Mouse (Mus musculus) neural tube, embryonic 10.5 days (tissue): ENCODE data around the gene Zdhhc20.

ENCODE experiments used
- DNase-seq: peaks from one replicate; pipeline ENCODE4 v3.0.0-alpha.2; 2017; ENCODE audit warnings: low spot score; ENCODE audit errors: extremely low spot score

The Zdhhc20 gene

GRCm38 (mm10) chr14:57827284-57827683 is 62.8 kb downstream of the Zdhhc20 start:
- no peak for DNase-seq

- DNase-seq, result peak; percentile 97
These were observed 64.0 kb downstream of the Zdhhc20 start, which contains the start of the genes Ska3 and Mrpl57 for GRCm38 (mm10) chr14:57825788-57826751. Gene Ska3, minus strand, starts transcription at chr14:57826185. Gene Mrpl57, plus strand, starts transcription at chr14:57826234.

GRCm38 (mm10) chr14:57820839-57821238 is 69.2 kb downstream of the Zdhhc20 start:
- DNase-seq, result no peak

- DNase-seq, result no peak
These were observed 78.2 kb downstream of the Zdhhc20 start for GRCm38 (mm10) chr14:57811844-57812243.

GRCm38 (mm10) chr14:57810886-57811285 is 79.2 kb downstream of the Zdhhc20 start:
- DNase-seq, result no peak

- DNase-seq, result no peak
These were observed 81.5 kb downstream of the Zdhhc20 start for GRCm38 (mm10) chr14:57808558-57808957.

- DNase-seq, result no peak
These were observed 86.3 kb downstream of the Zdhhc20 start for GRCm38 (mm10) chr14:57803731-57804130.

- DNase-seq, result peak; percentile 95
These were observed 91.8 kb downstream of the Zdhhc20 start, which contains the start of gene Sap18 for GRCm38 (mm10) chr14:57797991-57798931. Gene Sap18, plus strand, starts transcription at chr14:57798180.

- peak; percentile 14 for DNase-seq
These were observed 92.5 kb downstream of the Zdhhc20 start for GRCm38 (mm10) chr14:57797551-57797950.

- DNase-seq, result no peak
These were observed 98.9 kb downstream of the Zdhhc20 start for GRCm38 (mm10) chr14:57791171-57791570.

- no peak for DNase-seq
These were observed 100.3 kb downstream of the Zdhhc20 start for GRCm38 (mm10) chr14:57789759-57790158.

GRCm38 (mm10) chr14:57789311-57789710 is 100.8 kb downstream of the Zdhhc20 start:
- DNase-seq, result no peak

- DNase-seq, result no peak
These were observed 102.7 kb downstream of the Zdhhc20 start for GRCm38 (mm10) chr14:57787406-57787805.
